Mouse (Mus musculus) layer of hippocampus, postnatal 25 days (tissue): Measurements from ENCODE around the gene Plcd3. TPM values are rescaled to one million over a fixed set of nuclear protein-coding genes. Genes with fewer than 3 reads are reported as not detected.

Source experiments
- DNase-seq, 2 experiments: peaks; one replicate each; pipeline ENCODE4 v3.0.0; 2022; ENCODE audit warnings: mixed read lengths in 2 of 2, low spot score in 1 of 2; ENCODE audit errors: extremely low spot score in 1 of 2
- total RNA-seq, 2 experiments: library from RNA; stranded (reverse); gene quantifications; 2 replicates each; pipeline ENCODE4 v1.2.3; 2021

The Plcd3 gene
- total RNA-seq, 2 experiments from 2014 or later: 9.1 to 10.2 TPM

DNA sequence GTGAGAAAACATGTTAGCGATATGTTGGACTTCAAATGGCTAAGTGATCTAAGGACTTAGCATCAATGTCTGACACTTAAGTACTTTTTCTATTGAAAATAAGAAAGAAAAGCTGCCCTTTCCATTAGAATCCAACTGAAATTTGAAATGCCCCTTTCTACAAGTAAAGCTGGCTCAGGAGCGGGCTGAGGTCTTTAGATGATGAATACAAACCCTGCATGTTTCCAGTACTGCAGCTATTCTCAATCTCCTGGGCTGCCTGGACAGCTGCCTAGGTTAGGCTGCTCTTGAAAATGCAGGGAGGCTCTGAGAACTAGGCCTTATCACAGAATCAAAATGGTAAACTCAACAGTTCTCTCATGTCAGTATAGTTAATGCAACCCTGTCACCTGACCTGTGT is 17.4 kb upstream of the Plcd3 start:
- DNase-seq: no peak

DNA sequence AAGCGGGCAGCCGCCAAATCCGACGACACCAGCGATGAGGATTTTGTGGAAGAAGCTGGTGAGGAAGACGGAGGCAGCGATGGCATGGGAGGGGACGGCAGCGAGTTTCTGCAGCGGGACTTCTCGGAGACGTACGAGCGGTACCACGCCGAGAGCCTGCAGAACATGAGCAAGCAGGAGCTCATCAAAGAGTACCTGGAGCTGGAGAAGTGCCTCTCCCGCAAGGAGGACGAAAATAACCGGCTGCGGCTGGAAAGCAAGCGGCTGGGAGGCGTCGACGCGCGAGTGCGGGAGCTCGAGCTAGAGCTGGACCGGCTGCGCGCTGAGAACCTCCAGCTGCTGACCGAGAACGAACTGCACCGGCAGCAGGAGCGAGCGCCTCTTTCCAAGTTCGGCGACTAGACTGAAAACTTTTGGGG is 16.1 kb upstream of the Plcd3 start:
- DNase-seq: no peak

DNA sequence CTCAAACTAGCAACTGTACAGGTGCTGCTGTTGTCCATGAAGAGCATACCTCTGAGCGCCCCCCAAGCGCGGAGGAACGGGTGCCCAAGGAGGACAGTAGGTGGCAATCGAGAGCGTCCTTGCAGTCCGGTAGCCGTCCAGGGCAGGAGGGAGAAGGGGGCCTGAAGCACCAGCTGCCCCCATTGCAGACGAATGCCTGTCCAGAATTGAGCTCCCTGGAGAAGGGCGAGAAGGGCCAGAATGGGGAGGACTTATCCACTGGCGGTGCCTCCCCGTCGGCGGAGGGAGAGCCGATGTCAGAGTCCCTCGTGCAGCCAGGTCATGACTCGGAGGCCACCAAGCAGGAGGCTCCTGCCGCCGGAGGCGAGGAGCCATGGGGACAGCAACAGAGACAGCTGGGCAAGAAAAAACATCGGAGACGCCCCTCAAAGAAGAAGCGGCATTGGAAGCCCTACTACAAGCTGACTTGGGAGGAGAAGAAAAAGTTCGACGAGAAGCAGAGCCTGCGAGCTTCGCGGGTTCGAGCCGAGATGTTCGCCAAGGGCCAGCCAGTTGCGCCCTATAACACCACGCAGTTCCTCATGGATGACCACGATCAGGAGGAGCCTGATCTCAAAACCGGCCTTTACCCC is 15.6 kb upstream of the Plcd3 start:
- DNase-seq: peak; percentile 59 to 70

DNA sequence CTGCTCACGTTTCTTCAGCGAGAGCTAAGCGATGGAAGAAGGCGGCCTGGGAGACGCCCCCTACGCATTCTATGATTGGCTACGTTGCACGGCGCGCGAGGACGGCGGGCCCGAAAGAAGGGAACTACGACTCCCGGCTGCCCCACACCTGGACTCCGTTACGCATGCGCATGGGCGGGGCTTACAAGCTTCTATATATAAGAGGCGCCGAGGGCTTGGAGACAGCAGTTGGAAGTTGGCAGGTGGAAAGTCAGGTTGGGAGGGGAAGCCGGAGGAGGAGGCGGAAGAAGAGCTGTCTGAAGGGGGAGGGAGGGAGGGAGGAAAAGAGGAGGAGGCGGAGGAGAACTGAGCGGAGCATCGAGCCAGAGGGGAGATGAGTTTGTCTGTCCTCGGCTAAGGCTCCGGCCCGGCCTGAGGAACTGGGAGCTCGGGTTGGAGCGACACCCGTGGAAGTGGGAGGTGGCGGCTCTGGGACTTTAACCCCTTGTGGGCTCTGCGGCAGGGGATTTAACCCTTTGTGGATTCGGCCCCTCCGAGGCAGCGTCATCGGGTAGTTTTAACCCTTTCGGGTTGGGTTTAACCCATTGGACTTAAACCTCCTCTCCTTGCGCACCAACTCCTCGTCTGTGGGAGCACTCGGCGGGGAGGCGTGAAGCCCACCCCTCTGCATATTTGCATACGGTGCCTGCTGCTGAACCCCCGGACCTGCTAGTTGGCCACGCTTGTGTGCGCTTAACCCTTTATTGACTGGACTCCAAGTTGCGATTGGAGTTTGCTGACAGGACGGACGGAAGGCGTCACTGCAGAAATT is 14.8 kb upstream of the Plcd3 start, which contains the start of gene Hexim1:
TSS of gene Hexim1 (plus strand) at position 224 of the 811 bp plus-strand sequence.
- DNase-seq: peak; percentile 99

DNA sequence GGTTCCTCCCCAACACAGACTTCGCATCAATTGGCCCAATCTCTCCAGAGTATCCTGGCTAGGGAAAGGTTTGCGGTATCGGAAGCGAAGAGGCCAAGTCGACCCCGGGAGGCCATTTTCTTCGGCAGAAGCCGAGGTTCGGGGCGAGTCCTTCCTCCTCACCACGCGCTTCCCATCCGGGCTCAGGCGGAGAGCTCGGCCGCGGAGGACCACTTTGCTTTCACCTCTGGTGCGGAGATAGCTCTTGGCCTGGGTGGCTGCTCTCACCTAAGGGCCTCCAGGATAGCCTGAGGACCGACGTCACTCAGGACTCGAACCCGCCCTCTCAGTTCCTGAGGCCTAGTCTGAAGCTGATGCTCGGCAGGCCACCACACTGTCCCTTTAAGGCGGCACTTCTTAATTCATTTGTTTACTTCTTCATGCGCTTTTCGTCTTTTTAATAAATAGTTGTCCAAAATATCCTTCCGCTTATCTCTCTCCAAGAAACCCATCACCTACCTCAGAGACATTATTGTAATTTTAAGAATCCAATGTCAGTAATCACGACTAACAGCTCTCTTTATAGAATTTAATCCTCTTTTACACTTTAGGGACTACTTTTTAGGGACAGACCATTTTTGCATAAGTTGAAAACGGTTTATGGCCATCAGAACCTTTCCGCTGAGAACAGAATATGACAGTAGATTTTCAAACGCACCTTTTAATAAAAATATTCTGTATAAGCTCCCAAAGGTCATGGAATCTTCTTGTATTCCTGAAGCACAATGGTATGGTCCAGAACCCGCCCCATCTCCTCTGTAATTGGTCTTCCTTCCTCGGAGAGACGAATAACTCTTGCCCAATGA is 13.9 kb upstream of the Plcd3 start:
- peak; percentile 68 to 74 for DNase-seq

DNA sequence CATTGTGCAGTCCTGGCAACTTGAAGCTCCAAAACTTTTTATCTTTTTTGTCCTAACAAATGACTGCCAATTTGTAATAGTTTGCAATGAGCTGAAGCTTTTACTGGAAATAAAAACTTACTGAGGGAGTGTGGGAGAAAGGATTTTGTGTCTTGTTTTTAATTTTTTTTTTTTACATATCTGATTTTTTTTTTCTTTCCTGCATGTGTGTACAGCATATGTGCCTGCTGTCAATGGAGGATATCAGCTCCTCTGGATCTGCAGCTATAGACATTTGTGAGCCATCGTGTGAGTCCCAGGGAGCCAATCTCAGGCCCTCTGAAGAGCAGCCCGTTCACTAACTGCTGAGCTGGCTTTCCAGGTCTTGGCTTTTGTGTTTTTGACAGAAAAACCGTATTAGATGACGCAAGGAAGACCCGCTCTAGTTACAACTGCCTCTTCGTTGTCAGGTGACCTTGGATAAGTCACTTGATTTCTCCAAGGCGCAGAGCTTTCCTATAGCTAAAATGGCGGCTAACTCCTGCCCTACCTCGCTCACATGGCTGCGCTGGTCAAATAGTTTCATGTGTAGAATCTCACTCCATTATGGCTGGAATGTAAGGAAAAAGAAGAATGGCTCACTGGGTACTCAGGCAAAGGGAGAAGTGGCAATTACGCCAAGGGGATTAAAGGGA is 12.9 kb upstream of the Plcd3 start:
- DNase-seq: no peak

DNA sequence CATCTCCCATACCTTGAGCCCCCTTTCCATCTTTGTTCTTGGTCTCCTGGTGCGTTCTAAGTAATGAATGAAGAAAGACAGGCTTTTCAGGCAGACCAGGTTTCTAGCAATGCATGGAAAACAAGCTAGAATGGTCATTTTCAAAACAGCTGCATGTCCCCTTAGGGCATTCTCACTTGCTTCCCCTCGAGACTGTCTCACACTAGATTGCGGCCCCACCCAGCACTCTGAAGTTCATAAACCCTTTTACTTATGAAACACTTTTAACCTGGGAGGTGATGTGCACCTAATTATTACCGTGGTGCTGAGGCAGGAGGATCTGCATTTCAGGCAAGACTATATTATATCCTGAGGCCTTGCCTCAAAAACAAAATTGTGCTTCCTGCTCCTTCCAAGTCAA is 12.3 kb upstream of the Plcd3 start:
- DNase-seq: no peak

DNA sequence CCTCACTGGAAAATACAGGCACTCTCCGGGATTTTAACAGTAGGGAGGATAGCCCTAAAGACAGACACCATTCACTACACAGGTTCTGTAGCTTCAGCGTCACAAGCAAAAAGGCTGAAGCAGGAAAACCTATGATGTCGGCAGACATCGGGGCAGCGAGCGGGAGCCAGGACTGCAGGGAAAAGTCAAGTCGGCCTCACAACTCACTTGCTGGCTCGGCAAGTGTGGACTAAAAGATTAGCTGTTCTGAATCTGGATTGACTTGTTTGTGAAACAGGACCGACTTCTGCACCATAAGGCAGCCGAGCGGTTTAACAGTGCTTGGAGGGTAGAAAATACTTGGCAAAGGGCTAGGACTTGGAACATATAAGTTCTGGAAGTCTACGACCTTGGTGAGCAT is 11.5 kb upstream of the Plcd3 start:
- no peak for DNase-seq

DNA sequence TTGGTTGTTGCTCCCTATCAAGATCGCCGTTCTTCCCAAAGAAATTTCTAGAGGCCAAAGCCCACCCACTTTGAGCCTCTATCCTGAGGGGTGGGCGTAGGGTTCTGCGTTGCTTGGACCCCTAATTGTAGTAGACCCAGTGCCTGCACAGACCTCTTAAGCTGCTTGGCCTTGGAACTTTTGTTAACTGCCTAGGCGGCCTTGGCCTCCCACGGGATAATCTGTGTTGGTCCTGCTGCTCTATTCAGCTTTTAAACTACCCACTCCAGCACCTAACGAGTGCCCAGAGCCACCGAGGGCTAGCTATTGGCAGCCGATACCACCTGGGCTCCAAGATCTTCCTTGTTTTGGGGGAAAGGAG is 11.1 kb upstream of the Plcd3 start:
- no peak for DNase-seq

DNA sequence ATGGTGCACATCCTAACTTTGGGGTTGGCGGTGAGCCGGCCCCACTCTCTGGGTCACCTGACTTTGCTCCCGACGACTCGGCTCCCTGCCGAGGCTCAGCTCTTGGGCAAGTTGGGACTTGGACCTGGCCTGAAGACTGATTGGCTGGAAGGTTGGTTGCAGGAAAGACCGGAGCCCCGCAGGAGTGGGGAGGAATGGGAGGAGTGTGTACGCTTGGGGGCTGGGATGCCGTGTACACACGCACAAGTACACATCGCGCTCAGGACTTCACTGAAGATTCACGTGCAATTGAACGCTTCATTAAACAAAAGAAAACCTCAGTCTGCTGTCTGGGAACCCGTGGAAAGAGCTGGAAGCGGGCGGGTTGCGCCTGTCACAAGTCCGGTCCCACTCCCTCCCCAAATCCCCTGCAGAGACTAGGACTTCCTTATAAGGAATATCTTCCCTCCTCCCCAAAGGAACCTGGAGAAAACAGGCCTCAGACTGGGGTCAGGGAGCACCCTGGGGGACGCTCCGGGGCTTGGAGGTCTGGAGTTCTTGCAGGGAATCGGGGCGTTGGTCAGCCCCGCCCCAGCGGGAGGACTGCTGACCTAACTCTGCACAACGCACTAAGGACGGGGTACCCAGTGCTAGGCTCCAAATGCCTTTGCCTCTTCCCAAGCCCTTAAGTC is 10.6 kb upstream of the Plcd3 start:
- no peak for DNase-seq

DNA sequence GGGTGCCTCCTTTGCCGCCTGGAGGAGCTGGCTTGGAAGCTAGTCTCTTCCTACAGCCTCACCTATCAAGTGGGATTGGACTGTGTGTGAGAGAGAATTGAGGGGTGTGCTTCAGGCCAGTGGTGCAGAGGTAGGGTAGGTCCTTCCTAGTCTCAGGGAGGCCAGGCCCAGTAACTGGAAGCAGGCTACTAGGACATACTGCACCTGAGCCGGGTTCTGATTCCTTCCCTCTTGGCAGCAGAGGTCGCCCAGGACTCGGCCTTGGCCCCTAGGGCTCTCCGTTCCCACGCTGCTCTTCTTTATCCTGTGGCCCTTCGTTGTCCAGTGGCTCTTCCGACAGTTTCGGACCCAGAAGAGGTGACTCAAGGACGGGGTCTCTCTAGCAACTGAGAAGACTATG is 9.8 kb upstream of the Plcd3 start:
- no peak for DNase-seq

DNA sequence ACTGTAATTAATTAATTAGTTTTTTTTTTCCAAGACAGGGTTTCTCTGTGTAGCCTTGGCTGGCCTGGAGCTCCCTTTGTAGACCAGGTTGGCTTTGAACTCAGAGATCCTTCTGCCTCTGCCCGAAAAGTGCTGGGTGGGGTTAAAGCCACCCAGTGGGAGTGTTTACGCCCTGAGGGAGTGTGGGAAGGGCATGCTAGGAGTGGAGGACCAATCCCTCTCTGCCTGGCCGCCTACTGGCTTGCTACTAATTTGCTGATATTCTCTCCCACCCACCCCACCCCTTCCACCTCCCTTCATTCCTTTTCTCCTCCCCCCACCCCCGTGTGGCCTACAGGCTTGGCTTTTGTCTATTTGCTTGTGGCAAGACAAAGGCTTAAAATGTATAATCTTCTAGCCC is 4.9 kb upstream of the Plcd3 start:
- DNase-seq: no peak

DNA sequence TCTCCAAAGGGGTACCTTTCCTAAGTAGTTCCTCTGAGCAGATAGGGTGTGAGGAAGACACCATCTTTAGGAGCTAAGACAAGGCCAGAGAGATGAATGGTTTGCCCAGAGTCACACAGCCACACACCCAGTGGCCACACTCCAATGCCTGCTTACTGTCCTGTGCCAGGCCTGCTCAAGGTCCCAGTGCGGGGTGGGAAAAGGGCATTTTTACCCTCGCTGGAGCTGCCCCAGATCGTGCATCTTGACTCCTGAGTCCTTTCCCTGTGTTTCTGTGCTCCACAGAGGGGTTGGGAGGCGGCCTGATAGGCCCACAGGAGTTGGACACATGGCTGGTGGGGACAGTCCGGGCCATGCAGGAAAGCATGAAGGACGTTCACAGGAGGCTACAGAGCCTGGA is 4.4 kb upstream of the Plcd3 start:
- no peak for DNase-seq

DNA sequence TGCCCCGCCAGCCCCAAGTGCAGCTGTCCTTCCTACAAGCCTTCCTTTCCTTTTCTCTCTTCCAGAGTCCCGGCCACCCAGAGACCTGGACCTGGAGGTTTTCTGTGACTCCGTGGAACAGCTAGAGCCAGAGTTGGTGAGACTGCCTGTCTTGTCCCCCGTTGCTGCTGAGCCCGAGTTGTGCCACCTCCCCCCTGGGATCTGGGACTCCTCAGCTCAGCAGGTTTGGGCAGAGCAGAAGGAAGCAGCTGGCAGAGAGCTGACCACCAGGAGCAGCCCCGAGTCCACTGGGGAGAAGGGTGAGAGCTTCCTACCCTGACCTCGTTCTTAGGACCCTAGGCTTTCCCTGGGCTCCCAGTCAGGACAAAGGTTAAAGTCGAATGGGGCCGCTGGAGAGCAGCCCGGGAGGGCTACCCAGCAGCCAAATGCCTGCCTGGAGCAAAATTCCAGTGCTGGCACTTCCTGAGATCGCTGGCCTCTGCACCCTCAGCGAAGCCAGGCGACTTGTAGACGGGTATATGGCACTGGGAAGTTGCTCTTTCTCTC is 3.8 kb upstream of the Plcd3 start:
- DNase-seq: no peak

DNA sequence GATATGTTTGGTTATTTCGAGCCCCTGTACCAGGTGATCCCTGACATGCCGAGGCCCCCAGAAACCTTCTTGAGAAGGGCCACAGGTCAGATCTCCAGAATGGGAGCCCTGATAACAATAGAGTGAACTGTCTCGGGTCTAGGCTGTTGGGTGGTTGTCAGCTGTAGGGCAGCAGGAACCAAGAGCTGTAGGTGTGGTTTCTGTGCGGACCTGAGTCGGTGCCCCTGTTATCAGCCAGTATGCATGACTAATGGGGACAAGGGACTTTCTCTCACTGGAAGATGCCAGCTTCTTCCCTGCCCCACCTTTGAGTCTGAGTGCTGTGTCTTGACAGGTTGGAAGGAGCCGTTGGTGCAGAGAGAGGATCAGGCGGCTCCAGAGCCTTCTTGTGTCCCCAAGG is 3.0 kb upstream of the Plcd3 start:
- DNase-seq: no peak

DNA sequence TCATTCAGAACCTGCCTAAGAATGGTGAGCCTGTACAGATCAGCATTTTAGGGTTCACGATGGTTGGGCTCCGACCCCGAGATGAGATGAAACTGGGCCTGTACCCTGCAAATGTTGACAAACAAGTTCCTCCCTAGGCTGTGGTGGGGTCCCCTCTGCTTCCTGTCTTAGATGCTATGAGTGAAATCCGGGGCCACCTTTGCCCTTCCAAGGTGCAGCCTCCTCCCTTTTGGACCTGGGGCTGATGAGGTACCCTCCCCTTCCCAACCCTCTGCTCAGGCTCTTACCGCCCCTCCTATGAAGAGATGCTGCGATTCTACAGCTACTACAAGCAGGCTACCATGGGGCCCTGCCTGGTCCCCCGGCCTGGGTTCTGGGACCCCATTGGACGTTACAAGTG is 2.2 kb upstream of the Plcd3 start:
- no peak for DNase-seq

DNA sequence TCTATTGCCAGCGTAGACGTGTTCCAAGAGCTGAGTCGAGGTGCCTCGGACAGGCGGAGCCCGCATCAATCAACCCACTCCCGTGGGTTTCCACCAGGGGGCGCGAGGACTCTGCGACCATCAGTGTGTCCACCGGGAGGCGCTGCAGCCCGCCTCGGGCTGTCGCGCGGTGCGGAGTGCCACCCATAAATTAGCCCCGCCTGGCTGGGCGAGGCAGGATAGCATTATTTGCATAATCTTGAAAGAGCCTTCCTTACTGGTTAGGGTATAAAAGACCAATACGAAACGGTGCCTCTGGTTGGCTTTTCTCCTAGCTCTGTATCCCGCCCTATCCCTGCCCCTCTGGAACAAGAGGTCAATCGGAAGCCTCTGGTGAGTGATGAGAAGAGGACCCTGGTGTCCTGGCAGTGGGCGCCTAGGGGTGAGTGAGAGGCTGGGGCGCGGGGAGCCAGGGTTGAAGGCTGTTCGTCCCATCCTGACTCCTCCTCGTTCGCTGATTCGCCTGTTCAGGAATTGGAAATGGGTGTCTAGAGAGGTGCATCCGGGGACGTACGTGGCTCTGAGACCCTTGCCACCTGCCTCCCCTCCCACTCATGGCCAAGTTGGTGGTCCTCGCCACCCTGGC is 1.4 kb upstream of the Plcd3 start:
- peak; percentile 98 to 99 for DNase-seq

DNA sequence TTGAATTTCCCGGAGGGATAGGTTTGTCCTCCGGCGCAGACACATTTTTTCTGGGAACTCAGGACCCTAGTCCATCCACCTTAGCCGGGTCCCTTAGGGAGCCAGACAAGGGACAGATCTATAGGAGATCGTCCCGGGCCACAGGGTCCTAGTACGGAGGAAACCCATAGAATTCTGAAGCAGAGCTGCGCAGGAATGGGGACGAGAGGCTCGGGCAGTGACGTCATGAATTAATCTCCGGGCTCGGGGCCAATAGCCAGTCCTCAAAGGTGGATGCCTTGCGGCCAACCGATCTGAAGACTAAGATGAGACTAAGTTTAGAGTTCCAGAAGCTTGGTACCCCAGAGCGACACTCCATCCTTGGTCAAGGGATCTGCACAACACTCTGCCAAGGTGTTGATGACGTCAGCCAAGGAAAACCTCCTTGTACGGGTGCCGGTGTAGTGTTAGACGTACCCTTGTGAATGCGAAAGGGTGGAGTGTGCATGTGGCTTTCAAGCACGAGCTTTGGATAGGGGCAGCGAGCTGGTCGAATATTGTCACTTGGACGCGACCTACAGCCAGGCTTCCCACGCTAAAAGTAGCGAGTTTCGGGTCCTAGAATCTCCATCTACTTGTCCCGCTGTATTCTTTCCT is 526 bp upstream of the Plcd3 start:
- DNase-seq: peak; percentile 67 to 68

DNA sequence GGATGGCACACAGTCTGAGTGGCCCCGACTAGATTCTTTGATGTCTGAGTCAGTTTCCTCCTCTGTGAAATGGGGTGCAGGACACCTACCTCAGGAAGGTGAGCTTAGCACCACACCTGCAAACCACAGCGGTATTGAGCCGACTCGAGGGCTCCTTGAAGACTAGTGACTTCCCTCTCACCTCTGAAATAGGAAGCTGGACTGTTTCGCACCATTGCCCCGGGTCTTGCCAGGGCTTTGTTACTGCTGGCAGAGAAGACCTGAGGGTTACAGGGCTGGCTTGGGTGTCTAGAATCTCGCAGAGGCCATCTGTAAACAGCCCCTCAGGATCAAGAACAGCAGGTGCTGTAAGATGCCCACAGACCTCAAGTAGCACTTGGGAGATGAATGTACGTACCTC is 1.1 kb downstream of the Plcd3 start:
- no peak for DNase-seq
